Mouse (Mus musculus): ENCODE measurements around the gene Enho.

Gene Enho

GRCm38 (mm10) chr4:41633001-41633400 lies 7.1 kb downstream of the Enho start:
- no peak for DNase-seq (ENCODE audit: extremely low read depth, low read depth)

- no peak for DNase-seq (ENCODE audit: extremely low read depth, low read depth)
Measured at GRCm38 (mm10) chr4:41631390-41631789, 8.7 kb downstream of the Enho start.

- no peak for DNase-seq (ENCODE audit: extremely low read depth, low read depth)
Measured at GRCm38 (mm10) chr4:41630196-41630595, 9.9 kb downstream of the Enho start.

GRCm38 (mm10) chr4:41628202-41628927 lies 11.8 kb downstream of the Enho start:
- DNase-seq (ENCODE audit: extremely low read depth, low read depth) = peak; percentile 63

- DNase-seq (ENCODE audit: extremely low read depth, low read depth) = no peak
Measured at GRCm38 (mm10) chr4:41622071-41622470, 18.1 kb downstream of the Enho start.

- no peak for DNase-seq (ENCODE audit: extremely low read depth, low read depth)
Measured at GRCm38 (mm10) chr4:41618916-41619746, 21.0 kb downstream of the Enho start.

GRCm38 (mm10) chr4:41615661-41616599 lies 24.2 kb downstream of the Enho start:
- no peak for DNase-seq (ENCODE audit: extremely low read depth, low read depth)

GRCm38 (mm10) chr4:41614156-41614555 lies 26.0 kb downstream of the Enho start:
- peak; percentile 18 for DNase-seq (ENCODE audit: extremely low read depth, low read depth)

- no peak for DNase-seq (ENCODE audit: extremely low read depth, low read depth)
Measured at GRCm38 (mm10) chr4:41612166-41612565, 28.0 kb downstream of the Enho start.

- DNase-seq (ENCODE audit: extremely low read depth, low read depth) = no peak
Measured at GRCm38 (mm10) chr4:41610594-41610980, 29.5 kb downstream of the Enho start.

GRCm38 (mm10) chr4:41609681-41610593 lies 30.2 kb downstream of the Enho start:
- DNase-seq (ENCODE audit: extremely low read depth, low read depth) = no peak

- DNase-seq (ENCODE audit: extremely low read depth, low read depth) = peak; percentile 65
Measured at GRCm38 (mm10) chr4:41606784-41607183, 33.3 kb downstream of the Enho start.

GRCm38 (mm10) chr4:41604476-41605396 lies 35.4 kb downstream of the Enho start:
- no peak for DNase-seq (ENCODE audit: extremely low read depth, low read depth)

GRCm38 (mm10) chr4:41602818-41603217 lies 37.3 kb downstream of the Enho start:
- DNase-seq (ENCODE audit: extremely low read depth, low read depth) = peak; percentile 77
